Mouse (Mus musculus) lung, adult 2 months (tissue): ENCODE results near the gene Gstm6. TPM values are rescaled to one million over a fixed set of nuclear protein-coding genes. Genes with fewer than 3 reads are reported as not detected.

Experiments
- DNase-seq: peaks from one replicate; pipeline ENCODE4 v3.0.0; 2022
- H3K4me1 ChIP-seq: fragments of 200-500 bp; 2 replicates; pipeline ENCODE4 v1.6.1; 2011; ENCODE audit warnings: low read length; ENCODE audit not compliant: control insufficient read depth, insufficient read depth
- H3K4me3 ChIP-seq: fragments of 200-500 bp; replicated peaks from 2 replicates; pipeline ENCODE3; 2011; ENCODE audit warnings: low read depth, mild to moderate bottlenecking, control low read depth, low read length; ENCODE audit errors: extremely low read depth
- CTCF ChIP-seq: fragments of 200-500 bp; IDR thresholded peaks from 2 replicates; pipeline ENCODE4 v1.5.1; 2011; ENCODE audit warnings: mild to moderate bottlenecking, low read length, control low read depth; ENCODE audit not compliant: insufficient read depth
- POLR2A ChIP-seq: fragments of 200-500 bp; IDR thresholded peaks from 2 replicates; pipeline ENCODE4 v1.6.1; 2011; ENCODE audit warnings: low read depth, mild to moderate bottlenecking, control low read depth, low read length, borderline replicate concordance; ENCODE audit errors: extremely low read depth
- WGBS: fragments of 180-500 bp; shearing (Covaris S2); methylation state at CpG from one replicate; pipeline ENCODE4 v1.1.7; 2018; 5-methylcytosine and 5-hydroxymethylcytosine counted together
- polyA plus RNA-seq: library from polyadenylated mRNA; depleted of rRNA; stranded (reverse); fragments of >200 nt; gene quantifications from 2 replicates; pipeline ENCODE4 v1.2.3, GENCODE M21; 2012

The Gstm6 gene
- polyA plus RNA-seq, 1 experiment: 6.9 TPM

- DNase-seq: no peak
- Histone ChIP-seq H3K4me1 (0 out of 2 replicates have a peak, but pooled peaks cover 2% of the 10 kb centered on the region), H3K4me3 (no peak overlapping the region)
- TF ChIP-seq POLR2A (no peak), CTCF (no peak)
- WGBS: 64% methylated on average over 4 of the region's 4 CpGs
Observed at GRCm38 (mm10) chr3:107929731-107930130, 13.8 kb downstream of the Gstm6 start.

- DNase-seq: no peak
- WGBS: 71% methylated on average over 4 of the region's 4 CpGs
- no peak overlapping the region for H3K4me3 ChIP-seq
- TF ChIP-seq POLR2A: no peak
- TF ChIP-seq CTCF: no peak
- 0 out of 2 replicates have a peak, but pooled peaks cover 2% of the 10 kb centered on the region for H3K4me1 ChIP-seq
Observed at GRCm38 (mm10) chr3:107929243-107929642, 14.3 kb downstream of the Gstm6 start.

GRCm38 (mm10) chr3:107928691-107929090 lies 14.9 kb downstream of the Gstm6 start:
- Histone ChIP-seq H3K4me1 (0 out of 2 replicates have a peak, but pooled peaks cover 2% of the 10 kb centered on the region), H3K4me3 (no peak overlapping the region)
- peak; percentile 39 for DNase-seq
- TF ChIP-seq CTCF (no peak), POLR2A (no peak)
- 71% methylated on average over 11 of the region's 11 CpGs for WGBS

GRCm38 (mm10) chr3:107927841-107928240 lies 15.7 kb downstream of the Gstm6 start:
- WGBS: 89% methylated on average over 3 of the region's 3 CpGs
- TF ChIP-seq POLR2A: no peak
- no peak for TF ChIP-seq CTCF
- Histone ChIP-seq H3K4me3 (no peak overlapping the region), H3K4me1 (0 out of 2 replicates have a peak, but pooled peaks cover 2% of the 10 kb centered on the region)
- no peak for DNase-seq

- no peak for TF ChIP-seq POLR2A
- TF ChIP-seq CTCF: no peak
- no peaks in the 10 kb centered on the region for H3K4me1 ChIP-seq
- WGBS: 91% methylated on average over 3 of the region's 3 CpGs
- H3K4me3 ChIP-seq: no peak overlapping the region
- DNase-seq: no peak
Observed at GRCm38 (mm10) chr3:107925335-107925734, 18.2 kb downstream of the Gstm6 start.

GRCm38 (mm10) chr3:107920348-107920747 lies 23.2 kb downstream of the Gstm6 start:
- H3K4me1 ChIP-seq: no peaks in the 10 kb centered on the region
- DNase-seq: no peak
- no peak for TF ChIP-seq POLR2A
- no peak for TF ChIP-seq CTCF
- WGBS: 93% methylated on average over 5 of the region's 5 CpGs
- no peak overlapping the region for H3K4me3 ChIP-seq

GRCm38 (mm10) chr3:107917783-107918408 lies 25.7 kb downstream of the Gstm6 start:
- Histone ChIP-seq H3K4me1 (no peaks in the 10 kb centered on the region), H3K4me3 (no peak overlapping the region)
- DNase-seq: peak; percentile 25
- TF ChIP-seq CTCF (no peak), POLR2A (no peak)
- 57% methylated on average over 7 of the region's 7 CpGs for WGBS

- no peak overlapping the region for H3K4me3 ChIP-seq
- DNase-seq: no peak
- TF ChIP-seq POLR2A (no peak), CTCF (no peak)
- H3K4me1 ChIP-seq: no peaks in the 10 kb centered on the region
- 78% methylated on average over 3 of the region's 3 CpGs for WGBS
Observed at GRCm38 (mm10) chr3:107917097-107917496, 26.5 kb downstream of the Gstm6 start.

GRCm38 (mm10) chr3:107916674-107917073 lies 26.9 kb downstream of the Gstm6 start:
- no peak for DNase-seq
- TF ChIP-seq CTCF: no peak
- TF ChIP-seq POLR2A: no peak
- H3K4me3 ChIP-seq: no peak overlapping the region
- WGBS: 75% methylated on average over 15 of the region's 15 CpGs
- H3K4me1 ChIP-seq: no peaks in the 10 kb centered on the region

- Histone ChIP-seq H3K4me1 (no peaks in the 10 kb centered on the region), H3K4me3 (no peak overlapping the region)
- TF ChIP-seq POLR2A: no peak
- no peak for TF ChIP-seq CTCF
- WGBS: 68% methylated on average over 6 of the region's 6 CpGs
- DNase-seq: no peak
Observed at GRCm38 (mm10) chr3:107905942-107906341, 37.6 kb downstream of the Gstm6 start.
